In the genomic region with DNA sequence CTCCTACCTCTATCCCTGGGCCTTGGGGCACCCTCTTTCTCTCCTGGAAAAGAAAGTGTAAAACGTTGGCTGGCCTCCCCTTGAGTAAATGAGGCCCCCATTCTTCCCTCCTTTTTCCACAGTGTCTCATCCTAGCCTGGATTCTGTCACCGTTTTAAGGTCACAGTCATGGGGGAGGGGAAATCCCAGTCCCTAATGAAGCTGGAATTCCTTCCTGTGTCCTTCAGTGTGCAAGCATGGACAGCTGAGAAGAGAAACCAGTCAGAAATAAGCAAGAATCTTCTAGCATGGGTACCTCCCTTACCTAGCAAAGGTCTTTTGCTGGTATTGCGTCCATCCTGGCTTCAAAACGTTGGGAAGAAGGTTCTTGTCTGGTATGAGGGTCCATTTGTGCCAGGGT, we compare ENCODE assay signal across 17 mouse cellular contexts. TPM values are rescaled to one million over a fixed set of nuclear protein-coding genes. Genes with fewer than 3 reads are reported as not detected.
"Had no signal": no experiment of that assay in that cellular context is flagged by ENCODE, and none has a peak within 500 bp of the region (broad histone marks: within the 10 kb centered on the region; RNA-seq: fewer than 3 reads in every experiment).

No protein-coding gene starts in this region.

- H3K9me3 ChIP-seq: kidney, embryonic 15.5 days; limb, embryonic 10.5 days; lung, embryonic 15.5 days; neural tube, embryonic 13.5 days; stomach, embryonic 15.5 days had no signal

- ATAC-seq: midbrain, embryonic 16.5 days had no signal

- H3K9ac ChIP-seq: kidney, embryonic 15.5 days; lung, embryonic 15.5 days; neural tube, embryonic 13.5 days; stomach, embryonic 15.5 days had no signal

- H3K27ac ChIP-seq: kidney, embryonic 15.5 days; left cerebral cortex, adult 2 months; limb, embryonic 10.5 days; lung, embryonic 15.5 days; neural tube, embryonic 13.5 days; stomach, embryonic 15.5 days had no signal

- H3K4me1 ChIP-seq: kidney, embryonic 15.5 days; lung, embryonic 15.5 days; neural tube, embryonic 13.5 days; stomach, embryonic 15.5 days had no signal

- H3K27me3 ChIP-seq: kidney, embryonic 15.5 days; lung, embryonic 15.5 days; neural tube, embryonic 13.5 days; stomach, embryonic 15.5 days had no signal

- H3K4me2 ChIP-seq: kidney, embryonic 15.5 days; lung, embryonic 15.5 days; midbrain, embryonic 11.5 days; neural tube, embryonic 13.5 days; stomach, embryonic 15.5 days had no signal

- DNase-seq: kidney, adult 11 months; kidney, postnatal 14 days; lung, postnatal 4 days; retina, postnatal 1 day; right cerebral cortex, postnatal 14 days; thymus, postnatal 36 days had no signal

- H3K4me3 ChIP-seq: kidney, embryonic 15.5 days; left cerebral cortex, adult 2 months; limb, embryonic 10.5 days; lung, embryonic 15.5 days; neural tube, embryonic 13.5 days; stomach, embryonic 15.5 days had no signal

- H3K36me3 ChIP-seq: kidney, embryonic 15.5 days; limb, embryonic 10.5 days; lung, embryonic 15.5 days; neural tube, embryonic 13.5 days; stomach, embryonic 15.5 days had no signal

RNA-seq across cellular contexts. Expression of gene Rtp3, which starts 1.2 kb away (rescaled TPM):
- total RNA-seq: megakaryocyte, adult 5-6 weeks had no signal
- polyA plus RNA-seq: limb, embryonic 10.5 days; neural tube, embryonic 13.5 days had no signal

RNA-seq across cellular contexts. Expression of gene Ltf, which starts 29.9 kb away (rescaled TPM):
- polyA plus RNA-seq: limb, embryonic 10.5 days; testis, adult 2 months had no signal

RNA-seq across cellular contexts. Expression of gene Lrrc2, which starts 37.8 kb away (rescaled TPM):
- polyA plus RNA-seq: stomach, embryonic 15.5 days had no signal

RNA-seq across cellular contexts. Expression of gene Tdgf1, which starts 43.2 kb away (rescaled TPM):
- total RNA-seq: megakaryocyte, adult 5-6 weeks had no signal
- polyA plus RNA-seq: intestine, embryonic 14.5 days; kidney, embryonic 15.5 days; limb, embryonic 10.5 days; lung, embryonic 15.5 days; midbrain, embryonic 11.5 days; midbrain, embryonic 16.5 days; stomach, embryonic 15.5 days had no signal
